Mouse (Mus musculus): ENCODE measurements around the gene Abhd13. TPM values are rescaled to one million over a fixed set of nuclear protein-coding genes. Genes with fewer than 3 reads are reported as not detected.

Gene Abhd13
- polyA plus RNA-seq (2012; rRNA removed) = 10.0 and 11.5 TPM in 2 replicates

DNA sequence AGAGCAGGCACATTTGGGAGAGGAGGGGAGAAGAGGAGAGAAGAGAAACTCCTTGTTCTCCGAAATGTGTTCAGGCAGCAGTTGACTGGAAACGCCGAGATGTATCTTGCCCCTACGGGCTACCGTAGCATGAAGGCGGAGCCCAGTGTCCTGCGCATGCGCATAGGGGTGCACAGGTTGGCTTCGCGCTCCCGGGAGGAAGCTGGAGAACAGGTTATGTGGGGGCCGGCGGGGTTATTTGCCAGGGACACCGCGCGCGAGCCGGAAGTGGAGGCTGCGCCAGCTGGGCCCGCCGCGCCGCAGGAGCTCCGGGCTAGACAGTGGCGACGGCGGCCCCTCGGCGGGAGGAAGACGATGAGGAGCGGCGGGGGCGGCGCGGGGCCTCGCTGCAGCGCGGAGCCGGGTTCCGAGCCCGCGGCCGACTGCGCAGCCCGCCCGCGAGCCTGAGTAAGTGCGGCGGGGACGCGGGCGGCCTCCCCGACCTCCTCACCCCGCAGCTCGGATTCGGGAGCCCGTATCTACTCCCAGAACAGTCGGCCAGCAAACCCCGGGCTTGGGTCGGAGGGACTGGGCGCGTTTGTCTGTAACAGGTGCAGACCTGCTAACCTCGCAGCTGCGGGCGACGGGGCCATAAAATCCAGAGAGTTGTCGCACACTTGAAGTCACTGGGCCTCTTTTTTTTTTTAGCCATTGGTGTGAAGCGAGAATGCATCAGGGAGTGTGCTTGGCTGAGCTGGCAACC lies at the start of gene Abhd13, which contains the start of gene Lig4:
TSS of gene Abhd13 (plus strand) at position 135 of the 742 bp plus-strand sequence.
TSS of gene Lig4 (minus strand) at position 114 of the 742 bp plus-strand sequence.
- TF ChIP-seq POLR2A (IDR thresholded peaks at IDR 0.05; ENCODE audit: borderline replicate concordance, extremely low read depth, insufficient read depth, insufficient read length, poor library complexity, severe bottlenecking) (peak; percentile 47; the same call in 1 of the 2 replicates), CTCF (IDR thresholded peaks at IDR 0.05; ENCODE audit: borderline replicate concordance, extremely low read depth, insufficient read depth, insufficient read length) (no peak)
- DNase-seq (ENCODE audit: low read depth) = peak; percentile 98

DNA sequence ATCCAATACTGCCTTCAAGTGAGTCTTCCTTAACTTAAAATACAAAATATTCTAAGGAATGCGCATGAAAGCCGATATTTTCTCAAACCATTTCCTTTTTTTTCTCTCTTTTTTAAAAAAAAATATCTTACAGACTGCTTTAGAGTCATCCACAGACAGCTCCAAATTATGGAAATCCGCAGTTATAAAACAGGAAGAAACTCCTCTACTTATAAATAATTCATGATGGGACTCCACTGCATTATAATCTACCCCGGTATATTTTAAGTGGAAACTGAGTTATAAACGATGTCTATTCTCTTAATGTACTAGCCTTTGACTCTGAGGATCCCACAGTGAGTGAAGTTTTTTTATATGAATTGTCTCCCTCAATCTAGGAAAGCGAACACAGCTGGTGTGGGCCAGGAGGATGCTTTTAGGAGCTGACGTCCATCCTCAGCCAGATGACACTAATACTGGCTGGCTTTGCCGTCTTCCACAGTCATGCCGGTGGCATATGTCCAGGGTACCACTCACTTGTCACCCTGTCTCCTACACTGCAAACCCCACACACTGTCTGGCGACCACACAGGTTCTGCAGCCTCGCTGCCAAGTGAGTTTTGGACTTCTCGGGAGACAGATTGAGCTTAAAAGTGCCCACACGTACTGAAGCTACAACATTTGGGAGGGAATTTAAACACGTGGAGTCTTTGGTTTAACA lies 47.6 kb upstream of the Abhd13 start:
- DNase-seq (ENCODE audit: low read depth) = peak; percentile 66
- TF ChIP-seq POLR2A (IDR thresholded peaks at IDR 0.05; ENCODE audit: borderline replicate concordance, extremely low read depth, insufficient read depth, insufficient read length, poor library complexity, severe bottlenecking) (no peak), CTCF (IDR thresholded peaks at IDR 0.05; ENCODE audit: borderline replicate concordance, extremely low read depth, insufficient read depth, insufficient read length) (no peak)

DNA sequence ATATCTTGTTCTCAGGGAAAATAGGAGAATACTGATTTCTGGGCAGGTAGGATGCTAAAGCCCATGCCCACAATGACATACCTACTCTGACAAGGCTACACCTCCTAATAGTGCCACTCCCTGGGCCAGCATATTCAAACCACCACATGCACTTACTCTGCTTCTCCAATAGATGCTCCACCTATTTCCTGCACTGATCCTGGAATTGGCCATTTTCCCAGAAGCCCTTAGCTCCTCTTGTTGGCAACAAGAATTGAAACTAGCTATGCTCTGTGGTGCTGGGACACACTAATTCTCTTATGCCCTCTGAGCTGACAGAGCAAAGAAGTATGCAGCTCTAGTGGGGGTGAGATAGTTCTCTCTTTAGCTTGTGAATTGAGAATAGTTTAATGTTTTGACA lies 44.8 kb upstream of the Abhd13 start:
- peak; percentile 32 for DNase-seq (ENCODE audit: low read depth)
- TF ChIP-seq POLR2A (IDR thresholded peaks at IDR 0.05; ENCODE audit: borderline replicate concordance, extremely low read depth, insufficient read depth, insufficient read length, poor library complexity, severe bottlenecking) = no peak
- TF ChIP-seq CTCF (IDR thresholded peaks at IDR 0.05; ENCODE audit: borderline replicate concordance, extremely low read depth, insufficient read depth, insufficient read length) = no peak

DNA sequence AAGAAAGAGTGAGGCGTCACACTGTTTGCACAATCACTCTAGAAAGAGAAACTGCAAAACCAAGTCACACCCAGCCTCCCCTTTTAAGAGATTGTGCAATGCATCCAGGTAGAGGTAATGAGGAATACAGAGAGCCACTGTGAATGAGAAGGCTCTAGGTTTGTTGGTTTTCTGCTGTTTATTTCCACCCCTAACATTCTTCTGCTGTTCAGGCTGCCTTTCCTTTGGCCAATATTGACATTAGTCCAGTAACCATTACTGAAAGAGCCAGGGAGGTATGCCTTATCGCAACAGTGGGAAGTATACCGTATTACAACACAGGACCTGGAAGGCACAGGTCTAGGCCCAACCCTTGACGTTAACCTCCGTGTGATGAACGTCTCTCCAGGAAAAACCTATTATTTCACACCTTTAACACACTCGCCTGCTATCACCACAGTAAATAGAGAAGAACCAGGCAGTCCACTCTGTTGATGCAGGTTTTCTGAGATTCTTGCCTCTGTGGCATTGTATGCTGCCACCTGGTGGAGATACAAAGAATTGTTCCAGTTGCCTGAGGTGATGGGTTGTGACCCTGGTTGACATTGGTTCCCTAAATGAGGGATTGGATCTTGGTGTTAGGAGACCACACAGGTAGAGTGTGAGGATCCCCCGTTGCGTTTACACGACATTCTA lies 42.5 kb upstream of the Abhd13 start:
- no peak for TF ChIP-seq POLR2A (IDR thresholded peaks at IDR 0.05; ENCODE audit: borderline replicate concordance, extremely low read depth, insufficient read depth, insufficient read length, poor library complexity, severe bottlenecking)
- TF ChIP-seq CTCF (IDR thresholded peaks at IDR 0.05; ENCODE audit: borderline replicate concordance, extremely low read depth, insufficient read depth, insufficient read length) = peak; percentile 83; the same call in 1 of the 2 replicates

DNA sequence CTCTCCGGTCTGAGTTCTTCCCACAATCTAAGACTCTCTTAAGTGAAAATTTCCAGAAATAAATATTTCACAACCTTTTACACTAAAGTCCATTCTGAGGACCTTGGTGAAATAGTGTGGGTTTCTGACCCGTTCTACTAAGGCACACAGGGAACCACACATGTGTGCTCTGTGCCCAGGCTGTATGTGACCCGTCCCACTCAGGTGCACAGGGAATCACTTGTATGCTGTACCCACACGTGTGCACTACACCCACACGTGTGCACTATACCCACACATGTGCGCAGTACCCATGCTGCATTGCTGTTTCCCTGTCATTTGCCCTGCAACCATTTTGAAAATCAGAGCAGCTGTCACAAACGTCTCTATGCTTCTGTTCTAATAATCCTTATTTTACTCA lies 41.9 kb upstream of the Abhd13 start:
- TF ChIP-seq CTCF (IDR thresholded peaks at IDR 0.05; ENCODE audit: borderline replicate concordance, extremely low read depth, insufficient read depth, insufficient read length) (no peak), POLR2A (IDR thresholded peaks at IDR 0.05; ENCODE audit: borderline replicate concordance, extremely low read depth, insufficient read depth, insufficient read length, poor library complexity, severe bottlenecking) (no peak)

More for the DNA sequence above, 42.5 kb upstream of the Abhd13 start:
- DNase-seq (ENCODE audit: low read depth) = peak; percentile 69

DNA sequence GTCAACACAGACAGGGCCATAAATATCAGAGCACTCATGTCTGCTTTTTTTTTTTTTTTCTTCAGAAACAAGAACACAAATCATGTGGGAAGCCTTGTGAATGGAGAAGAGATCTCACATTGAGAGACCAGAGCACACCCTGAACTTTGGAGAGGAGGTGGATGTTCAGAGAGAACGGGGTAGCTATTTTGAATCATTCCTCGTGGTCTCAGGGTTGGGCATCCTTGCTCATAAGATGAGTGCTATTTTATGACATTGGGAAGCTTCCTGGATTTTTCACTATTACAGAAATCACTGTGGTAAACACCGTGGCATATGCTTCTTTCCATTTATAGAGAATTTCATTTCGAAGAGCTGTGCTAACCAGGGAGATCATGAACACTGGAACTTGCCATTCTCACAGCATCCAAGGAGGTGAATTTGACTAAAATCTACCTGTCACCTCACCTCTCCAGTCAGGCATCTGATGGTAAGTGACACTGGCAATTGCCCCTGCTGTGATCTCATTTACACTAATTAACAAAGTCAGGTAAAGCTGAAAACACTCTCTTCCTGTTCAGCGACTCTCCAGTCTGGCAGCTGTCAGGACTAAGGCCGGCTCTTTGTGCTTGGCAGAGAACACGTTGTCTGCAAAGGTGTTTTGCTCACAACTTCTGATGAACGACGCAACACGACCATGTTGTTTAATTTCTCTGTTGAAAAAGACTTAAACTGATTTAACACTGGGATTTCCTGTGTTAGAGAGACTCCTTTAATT lies 28.2 kb upstream of the Abhd13 start:
- TF ChIP-seq POLR2A (IDR thresholded peaks at IDR 0.05; ENCODE audit: borderline replicate concordance, extremely low read depth, insufficient read depth, insufficient read length, poor library complexity, severe bottlenecking) (no peak), CTCF (IDR thresholded peaks at IDR 0.05; ENCODE audit: borderline replicate concordance, extremely low read depth, insufficient read depth, insufficient read length) (no peak)
- DNase-seq (ENCODE audit: low read depth) = peak; percentile 14

More for the DNA sequence above, 41.9 kb upstream of the Abhd13 start:
- DNase-seq (ENCODE audit: low read depth) = no peak

DNA sequence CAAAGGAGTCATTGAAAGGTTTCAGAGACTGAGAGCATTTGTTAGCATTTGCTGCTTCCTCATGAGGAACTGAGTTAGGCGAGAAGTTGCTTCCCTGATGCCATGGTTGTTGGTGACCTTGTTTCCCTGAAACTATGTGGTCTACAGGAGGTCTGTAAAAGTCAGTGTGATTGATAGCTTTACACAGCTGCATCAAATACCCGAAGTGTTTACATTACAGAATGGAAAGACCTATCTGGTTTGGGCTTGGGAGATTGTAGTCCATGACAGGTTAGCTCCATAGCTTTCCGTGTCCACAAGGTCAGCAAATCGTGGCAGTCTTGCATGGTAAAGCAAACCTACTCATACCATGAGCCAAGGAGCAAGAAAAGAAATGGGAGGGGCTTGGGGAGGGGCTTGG lies 19.2 kb upstream of the Abhd13 start:
- TF ChIP-seq CTCF (IDR thresholded peaks at IDR 0.05; ENCODE audit: borderline replicate concordance, extremely low read depth, insufficient read depth, insufficient read length) = no peak
- no peak for TF ChIP-seq POLR2A (IDR thresholded peaks at IDR 0.05; ENCODE audit: borderline replicate concordance, extremely low read depth, insufficient read depth, insufficient read length, poor library complexity, severe bottlenecking)
- DNase-seq (ENCODE audit: low read depth) = no peak

DNA sequence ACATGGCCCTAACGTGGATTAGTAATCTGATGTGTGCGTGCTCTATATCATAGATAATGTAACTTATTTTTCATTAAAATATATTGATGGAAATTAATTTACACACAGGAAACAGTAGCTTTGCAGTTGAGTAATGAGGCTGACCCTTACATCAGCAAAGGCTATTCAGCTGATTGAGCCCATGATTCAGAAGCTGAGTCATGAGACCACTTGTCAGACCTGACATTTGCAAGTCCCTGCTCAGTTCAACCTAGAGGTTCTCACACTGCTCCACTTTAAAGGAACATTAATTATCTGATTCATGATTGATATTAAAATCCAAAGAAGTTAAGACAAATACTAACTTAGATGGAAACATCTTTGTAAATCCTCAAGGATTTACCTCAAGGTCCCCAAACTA lies 17.6 kb upstream of the Abhd13 start:
- TF ChIP-seq CTCF (IDR thresholded peaks at IDR 0.05; ENCODE audit: borderline replicate concordance, extremely low read depth, insufficient read depth, insufficient read length) = no peak
- no peak for TF ChIP-seq POLR2A (IDR thresholded peaks at IDR 0.05; ENCODE audit: borderline replicate concordance, extremely low read depth, insufficient read depth, insufficient read length, poor library complexity, severe bottlenecking)
- DNase-seq (ENCODE audit: low read depth) = no peak

DNA sequence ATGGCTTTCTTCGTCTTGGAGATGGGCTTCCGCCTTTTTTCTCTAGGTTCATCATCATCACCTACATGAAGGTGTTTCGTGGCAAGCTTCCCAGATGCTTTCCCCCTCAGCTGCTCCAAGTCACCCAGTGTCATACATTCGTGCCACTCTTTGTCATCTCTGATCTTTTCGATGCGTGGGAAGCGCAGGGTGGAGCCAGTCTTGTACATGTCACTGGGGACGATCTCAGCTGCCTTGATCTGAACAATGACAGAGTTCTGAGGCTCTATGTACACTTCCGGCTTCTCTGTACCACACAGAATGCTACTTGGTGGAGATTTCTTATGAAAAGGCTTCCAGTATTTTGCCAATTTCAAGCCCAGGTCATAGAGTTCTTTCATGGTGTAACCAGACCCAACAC lies 5.6 kb upstream of the Abhd13 start:
- DNase-seq (ENCODE audit: low read depth) = no peak
- TF ChIP-seq POLR2A (IDR thresholded peaks at IDR 0.05; ENCODE audit: borderline replicate concordance, extremely low read depth, insufficient read depth, insufficient read length, poor library complexity, severe bottlenecking) (no peak), CTCF (IDR thresholded peaks at IDR 0.05; ENCODE audit: borderline replicate concordance, extremely low read depth, insufficient read depth, insufficient read length) (no peak)

DNA sequence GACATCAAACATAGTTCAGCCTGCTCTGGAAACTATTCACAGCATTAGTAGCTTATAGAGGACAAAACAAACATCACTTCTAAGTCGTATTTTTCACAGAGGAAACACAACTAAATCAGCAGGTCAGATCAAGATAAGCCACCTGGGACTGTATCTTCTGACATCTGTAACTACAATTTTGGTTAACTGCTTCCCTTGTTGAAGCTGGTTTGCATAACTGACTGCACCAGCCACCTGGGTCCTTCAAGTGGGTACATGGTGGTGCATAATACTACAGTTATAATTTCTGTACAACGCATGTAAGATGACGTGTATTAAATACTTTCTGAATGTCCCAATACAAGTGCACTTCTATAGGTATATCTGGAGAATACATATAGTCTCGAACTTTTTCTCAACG lies 2.2 kb upstream of the Abhd13 start:
- no peak for DNase-seq (ENCODE audit: low read depth)
- TF ChIP-seq POLR2A (IDR thresholded peaks at IDR 0.05; ENCODE audit: borderline replicate concordance, extremely low read depth, insufficient read depth, insufficient read length, poor library complexity, severe bottlenecking) = no peak
- TF ChIP-seq CTCF (IDR thresholded peaks at IDR 0.05; ENCODE audit: borderline replicate concordance, extremely low read depth, insufficient read depth, insufficient read length) = no peak
